Mouse (Mus musculus): ENCODE results near the gene Abcb1b. TPM values are rescaled to one million over a fixed set of nuclear protein-coding genes. Genes with fewer than 3 reads are reported as not detected.
"Not testable (repeated sequence)": the region's sequence is repeated elsewhere in the genome, so short reads cannot be mapped to it uniquely, and the experiment has no call there.

The Abcb1b gene
- 1.1 and 1.2 TPM in 2 replicates for polyA plus RNA-seq (2016; fragmentation: Nextera tagmentation; extraction: Ambion mirVana)

- no peaks in the 10 kb centered on the region for H3K27me3 ChIP-seq
- peak within 1 kb of the TSS; percentile 100 for H3K4me2 ChIP-seq (replicated peaks)
- H3K4me1 ChIP-seq, result peaks cover 5% of the 10 kb centered on the region; the same call in 1 of the 2 replicates
- peak; percentile 85 for ATAC-seq (ENCODE audit: low FRiP score)
- H3K36me3 ChIP-seq, result no peaks in the 10 kb centered on the region
- no peaks in the 10 kb centered on the region for H3K9me3 ChIP-seq (replicated peaks)
- peak within 1 kb of the TSS; percentile 58 for H3K9ac ChIP-seq
- H3K27ac ChIP-seq, result no peak within 1 kb of the TSS
- WGBS, result under 1% methylated on average over 48 of the region's 48 CpGs
- peak within 1 kb of the TSS; percentile 58 for H3K4me3 ChIP-seq
Observed at GRCm38 (mm10) chr5:8797987-8798751, at the start of gene Abcb1b. Gene Abcb1b, plus strand, starts transcription at chr5:8798147.

- Histone ChIP-seq H3K4me1 (no peaks in the 10 kb centered on the region), H3K4me3 (no peak overlapping the region), H3K9ac (no peak overlapping the region), H3K36me3 (no peaks in the 10 kb centered on the region), H3K27ac (no peak overlapping the region), H3K4me2 (replicated peaks) (no peak overlapping the region), H3K27me3 (no peaks in the 10 kb centered on the region), H3K9me3 (replicated peaks) (no peaks in the 10 kb centered on the region)
- 73% methylated on average over 3 of the region's 3 CpGs for WGBS
- no peak for ATAC-seq (ENCODE audit: low FRiP score)
Observed at GRCm38 (mm10) chr5:8772866-8773265, 25.1 kb upstream of the Abcb1b start.

GRCm38 (mm10) chr5:8778311-8778710 lies 19.6 kb upstream of the Abcb1b start:
- 88% methylated on average over 2 of the region's 2 CpGs for WGBS
- no peaks in the 10 kb centered on the region for H3K27me3 ChIP-seq
- no peaks in the 10 kb centered on the region for H3K36me3 ChIP-seq
- H3K27ac ChIP-seq, result no peak overlapping the region
- no peak overlapping the region for H3K4me2 ChIP-seq (replicated peaks)
- no peak overlapping the region for H3K9ac ChIP-seq
- H3K4me1 ChIP-seq, result no peaks in the 10 kb centered on the region
- no peak for ATAC-seq (ENCODE audit: low FRiP score)
- H3K4me3 ChIP-seq, result no peak overlapping the region
- H3K9me3 ChIP-seq (replicated peaks), result no peaks in the 10 kb centered on the region

GRCm38 (mm10) chr5:8778751-8779150 lies 19.2 kb upstream of the Abcb1b start:
- Histone ChIP-seq H3K27ac (no peak overlapping the region), H3K36me3 (no peaks in the 10 kb centered on the region), H3K4me2 (replicated peaks) (no peak overlapping the region), H3K4me1 (no peaks in the 10 kb centered on the region), H3K9me3 (replicated peaks) (no peaks in the 10 kb centered on the region), H3K27me3 (no peaks in the 10 kb centered on the region), H3K4me3 (no peak overlapping the region), H3K9ac (no peak overlapping the region)
- ATAC-seq (ENCODE audit: low FRiP score), result no peak
- WGBS, result 83% methylated on average over 2 of the region's 2 CpGs

GRCm38 (mm10) chr5:8792281-8792680 lies 5.7 kb upstream of the Abcb1b start:
- no peaks in the 10 kb centered on the region for H3K27me3 ChIP-seq
- ATAC-seq (ENCODE audit: low FRiP score), result no peak
- H3K9ac ChIP-seq, result no peak overlapping the region
- H3K4me1 ChIP-seq, result no peaks in the 10 kb centered on the region
- H3K27ac ChIP-seq, result no peak overlapping the region
- H3K4me2 ChIP-seq (replicated peaks), result no peak overlapping the region
- H3K36me3 ChIP-seq, result no peaks in the 10 kb centered on the region
- WGBS, result 85% methylated on average over 4 of the region's 4 CpGs
- no peak overlapping the region for H3K4me3 ChIP-seq
- no peaks in the 10 kb centered on the region for H3K9me3 ChIP-seq (replicated peaks)

GRCm38 (mm10) chr5:8798752-8799115 lies 787 bp downstream of the Abcb1b start:
- H3K27me3 ChIP-seq, result no peaks in the 10 kb centered on the region
- H3K9me3 ChIP-seq (replicated peaks), result no peaks in the 10 kb centered on the region
- H3K27ac ChIP-seq, result no peak overlapping the region
- peaks cover 5% of the 10 kb centered on the region; the same call in 1 of the 2 replicates for H3K4me1 ChIP-seq
- peak overlapping the region; percentile 58 for H3K4me3 ChIP-seq
- WGBS, result 34% methylated on average over 10 of the region's 10 CpGs
- H3K4me2 ChIP-seq (replicated peaks), result peak overlapping the region; percentile 100
- H3K36me3 ChIP-seq, result no peaks in the 10 kb centered on the region
- ATAC-seq (ENCODE audit: low FRiP score), result peak; percentile 51
- peak overlapping the region; percentile 58 for H3K9ac ChIP-seq

DNA sequence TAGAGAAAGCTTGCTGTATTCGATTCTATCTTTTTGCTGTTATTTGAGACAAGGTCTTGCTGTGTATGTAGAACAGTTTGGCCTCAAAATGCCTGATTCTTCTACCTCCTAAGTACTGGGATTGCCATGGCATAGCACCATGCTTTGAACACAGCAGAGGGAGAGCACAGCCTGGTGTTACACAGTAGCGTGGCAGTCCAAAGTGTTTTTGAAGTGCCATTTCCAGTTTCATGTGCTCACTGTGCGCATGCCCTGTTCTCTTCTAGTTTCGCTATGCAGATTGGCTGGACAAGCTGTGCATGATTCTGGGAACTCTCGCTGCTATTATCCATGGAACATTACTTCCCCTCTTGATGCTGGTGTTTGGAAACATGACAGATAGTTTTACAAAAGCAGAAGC lies 7.8 kb downstream of the Abcb1b start:
- 91% methylated on average over 5 of the region's 5 CpGs for WGBS
- H3K9me3 ChIP-seq (replicated peaks), result no peaks in the 10 kb centered on the region
- H3K36me3 ChIP-seq, result no peaks in the 10 kb centered on the region
- no peak for ATAC-seq (ENCODE audit: low FRiP score)
- H3K4me2 ChIP-seq (replicated peaks), result no peak overlapping the region
- no peaks in the 10 kb centered on the region for H3K4me1 ChIP-seq
- H3K27ac ChIP-seq, result no peak overlapping the region
- H3K4me3 ChIP-seq, result no peak overlapping the region
- no peak overlapping the region for H3K9ac ChIP-seq
- H3K27me3 ChIP-seq, result no peaks in the 10 kb centered on the region

DNA sequence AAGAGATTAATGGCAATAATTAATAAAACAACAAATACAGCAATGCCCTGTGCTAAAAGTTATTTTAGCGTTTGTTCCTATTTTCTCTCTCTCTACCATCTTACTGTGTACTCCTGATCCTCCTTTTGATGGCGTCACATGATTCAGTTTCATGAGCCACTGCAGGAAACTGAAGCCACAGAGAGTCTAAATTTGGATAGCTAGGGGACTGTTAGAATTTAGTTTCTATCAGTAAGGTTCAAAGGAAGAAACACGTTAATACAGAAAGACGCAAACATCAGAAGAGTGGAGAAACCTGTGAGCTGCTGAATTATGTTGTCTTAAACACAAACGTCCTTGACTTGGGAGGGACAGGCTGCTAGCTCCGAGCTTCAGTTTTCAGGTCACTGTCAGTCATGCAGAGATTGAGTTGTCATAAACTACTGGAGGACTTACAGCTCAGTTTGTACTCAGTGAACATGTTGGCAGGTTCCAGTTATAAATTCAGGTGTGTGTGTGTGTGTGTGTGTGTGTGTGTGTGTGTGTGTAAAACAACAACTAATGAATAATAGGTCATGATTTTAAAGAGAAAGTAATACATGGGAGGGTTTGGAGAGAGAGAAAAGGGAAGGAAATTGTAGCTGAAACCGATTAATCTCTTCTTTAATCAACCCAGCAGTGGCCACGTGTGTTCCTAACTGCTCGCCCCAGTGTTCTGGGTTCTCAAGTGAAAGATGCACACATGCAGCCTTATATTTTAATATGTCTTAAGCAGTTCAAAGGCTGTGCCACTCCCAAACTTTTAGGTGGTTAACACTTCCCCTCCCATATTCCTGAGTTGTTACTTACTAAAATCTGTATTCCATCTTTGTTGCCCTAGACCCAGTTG lies 9.4 kb downstream of the Abcb1b start:
- H3K36me3 ChIP-seq, result no peaks in the 10 kb centered on the region
- H3K27me3 ChIP-seq, result no peaks in the 10 kb centered on the region
- no peaks in the 10 kb centered on the region for H3K9me3 ChIP-seq (replicated peaks)
- H3K4me2 ChIP-seq (replicated peaks), result no peak overlapping the region
- H3K4me1 ChIP-seq, result no peaks in the 10 kb centered on the region
- no peak overlapping the region for H3K9ac ChIP-seq
- no peak overlapping the region for H3K27ac ChIP-seq
- H3K4me3 ChIP-seq, result no peak overlapping the region
- no peak for ATAC-seq (ENCODE audit: low FRiP score)
- 82% methylated on average over 9 of the region's 9 CpGs for WGBS

DNA sequence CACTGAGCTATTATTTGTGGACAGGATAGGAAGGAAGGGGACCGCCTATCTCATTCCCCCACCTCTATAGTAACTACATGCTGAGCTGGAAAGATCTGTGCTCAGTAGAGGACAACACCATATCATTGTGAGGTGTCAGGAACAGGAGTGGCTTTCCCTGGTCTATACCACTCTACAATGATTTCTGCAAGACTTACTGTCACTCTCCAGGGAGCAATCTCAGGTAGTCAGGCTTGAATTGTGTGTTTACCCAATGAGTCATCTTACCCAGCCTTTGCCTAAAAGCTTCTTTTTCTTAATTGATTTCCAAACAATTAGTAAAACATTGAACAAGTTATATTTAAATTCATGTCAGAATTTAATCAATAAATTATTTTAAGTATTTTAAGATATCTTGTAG lies 15.9 kb downstream of the Abcb1b start:
- Histone ChIP-seq H3K4me1 (no peaks in the 10 kb centered on the region), H3K36me3 (no peaks in the 10 kb centered on the region), H3K9ac (no peak overlapping the region), H3K9me3 (replicated peaks) (no peaks in the 10 kb centered on the region), H3K4me3 (no peak overlapping the region), H3K27me3 (no peaks in the 10 kb centered on the region), H3K4me2 (replicated peaks) (no peak overlapping the region), H3K27ac (no peak overlapping the region)
- 71% methylated on average over 1 of the region's 1 CpGs for WGBS
- ATAC-seq (ENCODE audit: low FRiP score), result no peak

- Histone ChIP-seq H3K9me3 (replicated peaks) (no peaks in the 10 kb centered on the region), H3K36me3 (no peaks in the 10 kb centered on the region), H3K27me3 (no peaks in the 10 kb centered on the region), H3K27ac (no peak overlapping the region), H3K4me1 (peaks cover 5% of the 10 kb centered on the region; the same call in 1 of the 2 replicates), H3K4me2 (replicated peaks) (peak overlapping the region; percentile 51), H3K9ac (no peak overlapping the region), H3K4me3 (peak overlapping the region; percentile 25)
- ATAC-seq (ENCODE audit: low FRiP score), result peak; percentile 63
- WGBS, result 17% methylated on average over 8 of the region's 8 CpGs
Observed at GRCm38 (mm10) chr5:8819635-8820591, 22.0 kb downstream of the Abcb1b start.

DNA sequence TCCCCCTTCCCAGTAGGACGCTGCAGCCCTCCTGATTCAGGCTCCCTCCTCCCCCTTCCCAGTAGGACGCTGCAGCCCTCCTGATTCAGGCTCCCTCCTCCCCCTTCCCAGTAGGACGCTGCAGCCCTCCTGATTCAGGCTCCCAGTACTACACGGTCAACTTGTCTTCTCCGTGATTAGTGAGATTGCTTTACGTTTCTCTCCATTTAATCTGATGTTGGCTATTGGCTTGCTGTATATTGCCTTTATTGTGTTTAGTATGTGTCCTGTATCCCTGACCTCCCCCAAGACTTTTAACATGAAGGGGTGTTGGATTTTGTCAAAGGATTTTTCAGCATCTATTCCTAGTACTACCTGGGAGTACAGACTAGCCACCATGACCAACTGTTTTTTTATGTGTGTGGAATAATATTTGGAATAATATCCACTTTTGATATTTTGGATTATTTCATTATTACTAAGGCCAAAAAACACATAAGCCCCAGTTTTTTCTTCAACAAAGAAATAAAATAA lies 22.7 kb downstream of the Abcb1b start:
- not testable (repeated sequence) for H3K27ac ChIP-seq

More for the DNA sequence above, 22.7 kb downstream of the Abcb1b start:
- ATAC-seq (ENCODE audit: low FRiP score); H3K27me3 ChIP-seq; H3K36me3 ChIP-seq; H3K9me3 ChIP-seq (replicated peaks); H3K4me3 ChIP-seq; H3K4me1 ChIP-seq; H3K9ac ChIP-seq: not testable (repeated sequence)
- peak overlapping the region; percentile 51 for H3K4me2 ChIP-seq (replicated peaks)
- WGBS, result 2% methylated on average over 5 of the region's 6 CpGs

Measured in hindbrain, embryonic 12.5 days (tissue).